Mouse (Mus musculus): Measurements from ENCODE around the gene 2310003L06Rik.

2310003L06Rik gene

GRCm38 (mm10) chr5:87969201-87969600 is at the start of gene 2310003L06Rik, which contains the start of gene Gm28434:
TSS of gene 2310003L06Rik (plus strand) at chr5:87969459.
TSS of gene Gm28434 (plus strand) at chr5:87969517.
- DNase-seq (ENCODE audit: low spot score): no peak

GRCm38 (mm10) chr5:87925372-87925771 is 43.9 kb upstream of the 2310003L06Rik start, which contains the start of gene Csn3:
TSS of gene Csn3 (plus strand) at chr5:87925579.
- no peak for DNase-seq (ENCODE audit: low spot score)

GRCm38 (mm10) chr5:87931603-87932002 is 37.7 kb upstream of the 2310003L06Rik start:
- DNase-seq (ENCODE audit: low spot score): no peak

- no peak for DNase-seq (ENCODE audit: low spot score)
Observed at GRCm38 (mm10) chr5:87940752-87941151, 28.5 kb upstream of the 2310003L06Rik start.

- DNase-seq (ENCODE audit: low spot score): no peak
Observed at GRCm38 (mm10) chr5:87942515-87942914, 26.7 kb upstream of the 2310003L06Rik start.

- no peak for DNase-seq (ENCODE audit: low spot score)
Observed at GRCm38 (mm10) chr5:87951836-87952235, 17.4 kb upstream of the 2310003L06Rik start.

- no peak for DNase-seq (ENCODE audit: low spot score)
Observed at GRCm38 (mm10) chr5:87979139-87979538, 9.9 kb downstream of the 2310003L06Rik start, which contains the start of gene Cabs1. TSS of gene Cabs1 (plus strand) at chr5:87979439.

- no peak for DNase-seq (ENCODE audit: low spot score)
Observed at GRCm38 (mm10) chr5:87982468-87983214, 13.4 kb downstream of the 2310003L06Rik start.

- no peak for DNase-seq (ENCODE audit: low spot score)
Observed at GRCm38 (mm10) chr5:88002249-88002648, 33.0 kb downstream of the 2310003L06Rik start, which contains the start of gene Smr3a. TSS of gene Smr3a (plus strand) at chr5:88002549.

- no peak for DNase-seq (ENCODE audit: low spot score)
Observed at GRCm38 (mm10) chr5:88005241-88005640, 36.0 kb downstream of the 2310003L06Rik start.

Data from urinary bladder, postnatal 10 days (tissue).